In the genomic region with DNA sequence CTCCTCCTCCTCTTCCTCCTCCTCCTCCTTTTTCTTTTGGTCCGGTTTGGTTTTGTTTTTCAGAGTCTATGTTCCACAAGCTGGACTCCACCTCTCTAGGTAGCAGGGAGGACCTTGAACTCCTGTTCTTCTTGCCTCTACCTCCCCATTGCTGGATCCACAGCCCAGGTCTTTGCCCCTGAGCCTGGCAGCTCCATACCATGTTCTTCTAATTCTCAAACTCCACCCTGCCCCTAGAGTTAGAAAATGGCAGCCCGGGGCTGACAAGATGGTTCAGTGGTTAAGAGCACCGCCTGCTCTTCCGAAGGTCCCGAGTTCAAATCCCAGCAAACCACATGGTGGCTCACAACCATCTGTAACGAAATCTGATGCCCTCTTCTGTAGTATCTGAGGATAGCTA, we compare ENCODE assay signal across 26 mouse cellular contexts.
"Had no signal": no experiment of that assay in that cellular context is flagged by ENCODE, and none has a peak within 500 bp of the region (broad histone marks: within the 10 kb centered on the region; RNA-seq: fewer than 3 reads in every experiment).

No protein-coding gene starts in this region.

- H3K27ac ChIP-seq: limb, embryonic 10.5 days; limb, embryonic 13.5 days; liver, embryonic 15.5 days; lung, embryonic 15.5 days; midbrain, embryonic 10.5 days; midbrain, embryonic 15.5 days; neural tube, embryonic 12.5 days; neural tube, embryonic 15.5 days; stomach, embryonic 15.5 days had no signal

- DNase-seq: kidney, adult 18-20 months; kidney, adult 9 months; kidney, postnatal 14 days; kidney, postnatal 4 days; layer of hippocampus, adult 9-11 months; liver; lung, adult 18-20 months; lung, postnatal 10 days; lung, postnatal 36 days; right cerebral cortex, adult 18-20 months; right cerebral cortex, postnatal 25 days; spleen, adult 18-20 months; thymus, adult 2 months; thymus, postnatal 14 days; thymus, postnatal 4 days had no signal

- H3K36me3 ChIP-seq: limb, embryonic 10.5 days; limb, embryonic 13.5 days; liver, embryonic 12.5 days; liver, embryonic 15.5 days; lung, embryonic 15.5 days; midbrain, embryonic 10.5 days; midbrain, embryonic 15.5 days; neural tube, embryonic 12.5 days; neural tube, embryonic 15.5 days; stomach, embryonic 15.5 days had no signal

- H3K4me3 ChIP-seq: limb, embryonic 10.5 days; limb, embryonic 13.5 days; liver, embryonic 12.5 days; liver, embryonic 15.5 days; lung, embryonic 15.5 days; megakaryocyte, embryonic 14.5 days; midbrain, embryonic 10.5 days; midbrain, embryonic 15.5 days; neural tube, embryonic 12.5 days; neural tube, embryonic 15.5 days; stomach, embryonic 15.5 days had no signal

- H3K27me3 ChIP-seq: limb, embryonic 13.5 days; liver, embryonic 12.5 days; lung, embryonic 15.5 days; midbrain, embryonic 15.5 days; neural tube, embryonic 12.5 days; neural tube, embryonic 15.5 days; stomach, embryonic 15.5 days had no signal

- H3K4me1 ChIP-seq: limb, embryonic 10.5 days; limb, embryonic 13.5 days; lung, embryonic 15.5 days; midbrain, embryonic 15.5 days; neural tube, embryonic 12.5 days; neural tube, embryonic 15.5 days; stomach, embryonic 15.5 days had no signal
